Mouse (Mus musculus) liver, adult 2 months (tissue): ENCODE measurements around the gene Sema3g.

Experiments
- CTCF ChIP-seq: fragments of 200-500 bp; IDR thresholded peaks from 2 replicates; pipeline ENCODE4 v1.5.1; 2011; ENCODE audit warnings: low read depth, low read length, control low read depth
- POLR2A ChIP-seq: fragments of 200-500 bp; IDR thresholded peaks from 2 replicates; pipeline ENCODE4 v1.6.1; 2011; ENCODE audit warnings: low read length, control low read depth; ENCODE audit not compliant: insufficient read depth; ENCODE audit errors: extremely low read depth

- no peak for TF ChIP-seq CTCF
- TF ChIP-seq POLR2A, result peak; percentile 45; the same call in 1 of the 2 replicates
Measured at GRCm38 (mm10) chr14:31168425-31168824, 49.2 kb upstream of the Sema3g start, which contains the start of gene Stab1.
